Mouse (Mus musculus) MEL (cell line): ENCODE measurements around the gene Slc25a53. TPM values are rescaled to one million over a fixed set of nuclear protein-coding genes. Genes with fewer than 3 reads are reported as not detected.

ENCODE experiments used
- DNase-seq: peaks from one replicate; pipeline ENCODE4 v3.0.0; 2011; ENCODE audit warnings: low read depth, low spot score
- H3K27ac ChIP-seq: 2 replicates; pipeline ENCODE4 v1.5.1; 2012; ENCODE audit warnings: low read depth, mild to moderate bottlenecking, control low read depth, low read length, moderate library complexity; ENCODE audit not compliant: control insufficient read depth
- H3K27me3 ChIP-seq, 2 experiments: fragments of 150-350 bp in 1 of 2; sonication (generic) in 1 of 2; 2 replicates each; pipeline ENCODE4 v1.6.1; 2012; ENCODE audit warnings: low read length in 2 of 2, mild to moderate bottlenecking in 2 of 2, improper control_type of control experiment in 1 of 2, moderate library complexity in 1 of 2; ENCODE audit not compliant: insufficient read depth in 2 of 2, control insufficient read depth in 1 of 2
- H3K36me3 ChIP-seq, 2 experiments: 2 replicates each; pipeline ENCODE4 v1.6.1; 2012 to 2014; ENCODE audit warnings: low read length in 2 of 2, improper control_type of control experiment in 1 of 2, inconsistent platforms in 1 of 2, mild to moderate bottlenecking in 1 of 2; ENCODE audit not compliant: insufficient read depth in 2 of 2, control insufficient read depth in 1 of 2
- H3K4me1 ChIP-seq, 2 experiments: fragments of 150-350 bp in 1 of 2; sonication (generic) in 1 of 2; 2 replicates each; pipeline ENCODE4 v1.6.1; 2012; ENCODE audit warnings: low read length in 2 of 2, improper control_type of control experiment in 1 of 2, mild to moderate bottlenecking in 1 of 2; ENCODE audit not compliant: insufficient read depth in 2 of 2, control insufficient read depth in 1 of 2
- H3K4me3 ChIP-seq, 2 experiments: fragments of 150-350 bp in 1 of 2; sonication (generic) in 1 of 2; 2 replicates each; pipeline ENCODE4 v1.5.1; 2012; ENCODE audit warnings: low read depth in 2 of 2, low read length in 2 of 2, mild to moderate bottlenecking in 2 of 2, moderate library complexity in 2 of 2, control low read depth in 1 of 2, improper control_type of control experiment in 1 of 2; ENCODE audit not compliant: control insufficient read depth in 1 of 2, insufficient read depth in 1 of 2
- H3K79me2 ChIP-seq: 2 replicates; pipeline ENCODE4 v1.6.1; 2012; ENCODE audit warnings: mild to moderate bottlenecking, low read length, moderate library complexity; ENCODE audit not compliant: control insufficient read depth, poor library complexity, insufficient read depth
- H3K9ac ChIP-seq: 2 replicates; pipeline ENCODE4 v1.6.1; 2012; ENCODE audit warnings: low read depth, mild to moderate bottlenecking, control low read depth, low read length, moderate library complexity; ENCODE audit not compliant: control insufficient read depth, poor library complexity, severe bottlenecking
- H3K9me3 ChIP-seq: fragments of 150-350 bp; sonication (generic); replicated peaks from 2 replicates; pipeline ENCODE4 v1.6.1; 2012; ENCODE audit warnings: mild to moderate bottlenecking, low read length, improper control_type of control experiment, moderate library complexity; ENCODE audit not compliant: insufficient read depth
- BHLHE40 ChIP-seq: IDR thresholded peaks from 2 replicates; pipeline ENCODE4 v1.6.1; 2012; ENCODE audit warnings: low read depth, mild to moderate bottlenecking, inconsistent platforms, low read length, improper control_type of control experiment, borderline replicate concordance
- CHD1 ChIP-seq: IDR thresholded peaks from 2 replicates; pipeline ENCODE4 v1.6.1; 2012; ENCODE audit warnings: low read depth, mild to moderate bottlenecking, inconsistent platforms, low read length, improper control_type of control experiment
- CHD2 ChIP-seq: IDR thresholded peaks from 2 replicates; pipeline ENCODE4 v1.6.1; 2011; ENCODE audit warnings: low read length, improper control_type of control experiment
- CTCF ChIP-seq, 3 experiments: IDR thresholded peaks in 2 of 3; conservative IDR thresholded peaks in 1 of 3; 2 replicates each; pipeline ENCODE4 v1.5.1; 2011 to 2012; ENCODE audit warnings: low read length in 3 of 3, low read depth in 2 of 3, mild to moderate bottlenecking in 2 of 3, improper control_type of control experiment in 1 of 3, inconsistent platforms in 1 of 3, mixed read lengths in 1 of 3, moderate library complexity in 1 of 3; ENCODE audit not compliant: control insufficient read depth in 1 of 3, insufficient read depth in 1 of 3, poor library complexity in 1 of 3, severe bottlenecking in 1 of 3
- ETS1 ChIP-seq: IDR thresholded peaks from 2 replicates; pipeline ENCODE4 v1.6.1; 2012; ENCODE audit warnings: low read depth, mild to moderate bottlenecking, inconsistent platforms, low read length, improper control_type of control experiment, moderate library complexity
- HCFC1 ChIP-seq: IDR thresholded peaks from 2 replicates; pipeline ENCODE4 v1.6.1; 2012; ENCODE audit warnings: low read depth, mild to moderate bottlenecking, inconsistent platforms, low read length, improper control_type of control experiment, moderate library complexity
- KAT2A ChIP-seq: conservative IDR thresholded peaks from 2 replicates; pipeline ENCODE4 v1.6.1; 2012; ENCODE audit warnings: low read depth, low read length, improper control_type of control experiment, inconsistent platforms
- MEF2A ChIP-seq: IDR thresholded peaks from 2 replicates; pipeline ENCODE4 v1.6.1; 2014; ENCODE audit warnings: low read depth, mild to moderate bottlenecking, inconsistent platforms, low read length, improper control_type of control experiment; ENCODE audit not compliant: poor library complexity, insufficient replicate concordance, severe bottlenecking; ENCODE audit errors: extremely low read depth
- MXI1 ChIP-seq: IDR thresholded peaks from 2 replicates; pipeline ENCODE4 v1.6.1; 2011; ENCODE audit warnings: mild to moderate bottlenecking, low read depth, low read length, improper control_type of control experiment
- NRF1 ChIP-seq: IDR thresholded peaks from 2 replicates; pipeline ENCODE4 v1.6.1; 2014; ENCODE audit warnings: low read depth, mild to moderate bottlenecking, inconsistent platforms, low read length, improper control_type of control experiment, moderate library complexity; ENCODE audit not compliant: poor library complexity, insufficient read depth, severe bottlenecking
- POLR2A ChIP-seq, 2 experiments: IDR thresholded peaks; 2 replicates each; pipeline ENCODE4 v1.6.1; 2011 to 2012; ENCODE audit warnings: low read length in 2 of 2, mild to moderate bottlenecking in 2 of 2, control low read depth in 1 of 2, improper control_type of control experiment in 1 of 2, low read depth in 1 of 2, moderate library complexity in 1 of 2; ENCODE audit not compliant: control insufficient read depth in 1 of 2, insufficient read depth in 1 of 2, poor library complexity in 1 of 2
- POLR2AphosphoS2 ChIP-seq: IDR thresholded peaks from 2 replicates; pipeline ENCODE4 v1.6.1; 2011; ENCODE audit warnings: low read length, improper control_type of control experiment
- RAD21 ChIP-seq: IDR thresholded peaks from 2 replicates; pipeline ENCODE4 v1.6.1; 2011; ENCODE audit warnings: mild to moderate bottlenecking, low read depth, low read length, improper control_type of control experiment
- RCOR1 ChIP-seq: IDR thresholded peaks from 2 replicates; pipeline ENCODE4 v1.6.1; 2012; ENCODE audit warnings: low read depth, mild to moderate bottlenecking, inconsistent platforms, low read length, improper control_type of control experiment
- SMC3 ChIP-seq: IDR thresholded peaks from 2 replicates; pipeline ENCODE4 v1.6.1; 2011; ENCODE audit warnings: low read depth, low read length, improper control_type of control experiment
- UBTF ChIP-seq: IDR thresholded peaks from 2 replicates; pipeline ENCODE4 v1.6.1; 2012; ENCODE audit warnings: low read depth, mild to moderate bottlenecking, inconsistent platforms, low read length, improper control_type of control experiment, moderate library complexity, borderline replicate concordance; ENCODE audit not compliant: insufficient read depth
- ZKSCAN1 ChIP-seq: IDR thresholded peaks from 2 replicates; pipeline ENCODE4 v1.6.1; 2012; ENCODE audit warnings: low read depth, mild to moderate bottlenecking, inconsistent platforms, low read length, improper control_type of control experiment, moderate library complexity
- ZMIZ1 ChIP-seq: IDR thresholded peaks from 2 replicates; pipeline ENCODE4 v1.6.1; 2012; ENCODE audit warnings: low read depth, mild to moderate bottlenecking, inconsistent platforms, low read length, improper control_type of control experiment, moderate library complexity
- ZNF384 ChIP-seq: IDR thresholded peaks from 2 replicates; pipeline ENCODE4 v1.6.1; 2012; ENCODE audit warnings: low read depth, mild to moderate bottlenecking, inconsistent platforms, low read length, improper control_type of control experiment
- polyA plus RNA-seq, 2 experiments: library from polyadenylated mRNA; stranded (reverse) in 1 of 2; unstranded in 1 of 2; fragments of >175 nt in 1 of 2; fragments of >200 nt in 1 of 2; gene quantifications; 2 replicates each; pipeline versions ENCODE4 v1.2.1 to v1.2.4; 2012; ENCODE audit warnings: low replicate concordance in 2 of 2, low read depth in 1 of 2; ENCODE audit not compliant: insufficient read length in 2 of 2, insufficient read depth in 1 of 2, missing spikeins in 1 of 2
- total RNA-seq: library from RNA; depleted of rRNA; stranded (reverse); fragments of 300-350 nt; gene quantifications from 2 replicates; pipeline ENCODE4 v1.2.3, GENCODE M21; 2012

Slc25a53 gene
- total and polyA plus RNA-seq, 3 experiments, result 5.1 to 8.6 TPM; not detected in 1

- H3K4me3 ChIP-seq, result no peak overlapping the region
- H3K27ac ChIP-seq, result no peak overlapping the region
- peaks cover 2 to 3% of the 10 kb centered on the region in 2 experiments; a peak in 2 of 4 replicates for H3K36me3 ChIP-seq
- peaks cover 10% of the 10 kb centered on the region for H3K79me2 ChIP-seq
- DNase-seq, result no peak
- H3K27me3 ChIP-seq, result no peaks in the 10 kb centered on the region
- H3K4me1 ChIP-seq, result no peaks in the 10 kb centered on the region
- H3K9me3 ChIP-seq, result no peaks in the 10 kb centered on the region
- TF ChIP-seq CHD2, result no peak
- no peak for TF ChIP-seq HCFC1
- TF ChIP-seq, all 39 proteins: peak for 0
- H3K9ac ChIP-seq, result no peak overlapping the region
These were observed 7.2 kb downstream of the Slc25a53 start for GRCm38 (mm10) chrX:137030916-137031315.

- H3K4me1 ChIP-seq, result no peaks in the 10 kb centered on the region; a peak in 1 of 4 replicates
- peak; percentile 85 for DNase-seq
- H3K27me3 ChIP-seq, result no peaks in the 10 kb centered on the region
- H3K9ac ChIP-seq, result no peak overlapping the region
- no peak overlapping the region for H3K27ac ChIP-seq
- TF ChIP-seq CTCF (IDR thresholded peaks at IDR 0.05 in 2 of 3, conservative IDR thresholded peaks at IDR 0.05 in 1 of 3; ENCODE audit: control insufficient read depth in 1 of 3, insufficient read depth in 1 of 3, low read depth in 2 of 3, low read length in 3 of 3, poor library complexity in 1 of 3, severe bottlenecking in 1 of 3) (peak; percentile 61 to 94 (median 83)), MEF2A (no peak), RAD21 (peak; percentile 32), SMC3 (peak; percentile 64), ETS1 (no peak)
- TF ChIP-seq, all 39 proteins: peak for 3
- H3K36me3 ChIP-seq, result peaks cover 2% of the 10 kb centered on the region in 2 experiments; a peak in 2 of 4 replicates
- no peaks in the 10 kb centered on the region for H3K79me2 ChIP-seq
- H3K9me3 ChIP-seq, result no peaks in the 10 kb centered on the region
- H3K4me3 ChIP-seq, result no peak overlapping the region; a peak in 1 of 4 replicates
These were observed 18.8 kb downstream of the Slc25a53 start for GRCm38 (mm10) chrX:137019310-137019709.

- Histone ChIP-seq H3K4me3 (no peak overlapping the region), H3K27me3 (no peaks in the 10 kb centered on the region), H3K79me2 (no peaks in the 10 kb centered on the region), H3K9ac (no peak overlapping the region), H3K9me3 (no peaks in the 10 kb centered on the region), H3K36me3 (peaks cover 2 to 3% of the 10 kb centered on the region in 2 experiments; a peak in 3 of 4 replicates), H3K4me1 (no peaks in the 10 kb centered on the region; a peak in 1 of 4 replicates), H3K27ac (no peak overlapping the region)
- TF ChIP-seq MXI1 (no peak), POLR2A (IDR thresholded peaks at IDR 0.05; ENCODE audit: control insufficient read depth in 1 of 2, insufficient read depth in 1 of 2, low read depth in 1 of 2, low read length in 2 of 2, poor library complexity in 1 of 2) (no peak), BHLHE40 (no peak), ZNF384 (no peak), ZKSCAN1 (no peak), CTCF (IDR thresholded peaks at IDR 0.05 in 2 of 3, conservative IDR thresholded peaks at IDR 0.05 in 1 of 3; ENCODE audit: control insufficient read depth in 1 of 3, insufficient read depth in 1 of 3, low read depth in 2 of 3, low read length in 3 of 3, poor library complexity in 1 of 3, severe bottlenecking in 1 of 3) (no peak), CHD1 (no peak), UBTF (no peak), POLR2AphosphoS2 (no peak), ZMIZ1 (no peak), KAT2A (no peak), NRF1 (no peak), RCOR1 (no peak)
- DNase-seq, result no peak
These were observed 20.4 kb downstream of the Slc25a53 start for GRCm38 (mm10) chrX:137017668-137018067.
